Mouse (Mus musculus) bone marrow, adult 2 months (tissue): ENCODE measurements around the gene Agmat.

Experiments
- CTCF ChIP-seq: fragments of 200-500 bp; IDR thresholded peaks from 2 replicates; pipeline ENCODE4 v1.5.1; 2011; ENCODE audit warnings: low read length, control low read depth; ENCODE audit not compliant: control insufficient read depth, insufficient read depth
- POLR2A ChIP-seq: fragments of 200-500 bp; IDR thresholded peaks from 2 replicates; pipeline ENCODE4 v1.6.1; 2011; ENCODE audit warnings: low read depth, mild to moderate bottlenecking, control low read depth, low read length, borderline replicate concordance; ENCODE audit not compliant: control insufficient read depth

GRCm38 (mm10) chr4:141755375-141755930 is 9.0 kb downstream of the Agmat start:
- TF ChIP-seq POLR2A (no peak), CTCF (no peak)
